Mouse (Mus musculus) Patski (cell line): Measurements from ENCODE around the gene Cenpu. TPM values are rescaled to one million over a fixed set of nuclear protein-coding genes. Genes with fewer than 3 reads are reported as not detected.

ENCODE experiments used
- ATAC-seq: fragments of 100-300 bp; one replicate; pipeline ENCODE4 v1.8.0; 2021
- CTCF ChIA-PET: fragments of 350-600 bp; sonication (Branson Sonifier 250); formaldehyde crosslinking; loops from one replicate; lab custom pipeline; 2022; ENCODE audit warnings: inconsistent platforms; lab: Charles Lee
- POLR2A ChIA-PET: fragments of 350-600 bp; sonication (Branson Sonifier 250); formaldehyde crosslinking; loops from one replicate; lab custom pipeline; 2022; ENCODE audit warnings: antibody characterized with exemption, inconsistent platforms; lab: Charles Lee
- DNase-seq: peaks from one replicate; pipeline ENCODE4 v3.0.0-alpha.2; 2011; ENCODE audit warnings: low read depth, low spot score
- H3K27me3 ChIP-seq: fragments of 371-371 bp; one replicate; pipeline ENCODE4 v1.5.1; 2021
- CTCF ChIP-seq: fragments of 100-300 bp; IDR thresholded peaks from one replicate; pipeline ENCODE4 v1.5.1; 2021
- in situ Hi-C: fragments of 300-500 bp; cut with MboI; formaldehyde crosslinking; loops from 3 replicates; pipeline ENCODE4 v1.11.1; 2018; ENCODE audit warnings: low pct_unique_long_range_greater_than_20kb, mixed read lengths
- polyA plus RNA-seq: library from polyadenylated mRNA; unstranded; gene quantifications from one replicate; pipeline ENCODE4 v1.2.3, GENCODE M21; 2021

The Cenpu gene
- polyA plus RNA-seq, 1 experiment from 2014 or later, result 7.9 TPM

DNA sequence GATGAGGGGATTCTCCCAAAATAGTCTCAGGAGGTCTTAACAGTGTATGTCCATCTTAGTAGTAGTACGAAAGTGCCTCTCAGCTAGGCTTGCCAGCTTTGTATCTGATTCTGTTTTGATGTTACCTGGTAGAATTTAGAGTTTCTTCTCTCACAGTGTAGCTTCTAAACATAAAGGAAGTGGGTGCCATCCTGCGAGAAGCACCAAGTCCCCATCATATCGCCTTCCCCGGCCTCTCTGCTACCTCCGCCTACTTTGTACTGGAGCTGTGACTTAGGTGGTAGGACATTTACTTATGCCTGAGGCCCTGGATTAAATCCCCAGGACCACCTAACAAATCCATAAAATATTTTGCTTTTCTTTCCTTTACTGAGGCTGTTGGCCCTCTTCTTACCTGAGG is 74.8 kb downstream of the Cenpu start:
- ChIA-PET CTCF (interaction anchor here (1.1 kb wide), 1 partner anchor 12 kb away, joined by 3 read pairs; no protein-coding TSS in a partner anchor), POLR2A (no interaction called here)
- TF ChIP-seq CTCF, result no peak
- in situ Hi-C loops, result no loop called here
- ATAC-seq, result no peak
- no peak for DNase-seq
- H3K27me3 ChIP-seq, result no peaks in the 10 kb centered on the region

DNA sequence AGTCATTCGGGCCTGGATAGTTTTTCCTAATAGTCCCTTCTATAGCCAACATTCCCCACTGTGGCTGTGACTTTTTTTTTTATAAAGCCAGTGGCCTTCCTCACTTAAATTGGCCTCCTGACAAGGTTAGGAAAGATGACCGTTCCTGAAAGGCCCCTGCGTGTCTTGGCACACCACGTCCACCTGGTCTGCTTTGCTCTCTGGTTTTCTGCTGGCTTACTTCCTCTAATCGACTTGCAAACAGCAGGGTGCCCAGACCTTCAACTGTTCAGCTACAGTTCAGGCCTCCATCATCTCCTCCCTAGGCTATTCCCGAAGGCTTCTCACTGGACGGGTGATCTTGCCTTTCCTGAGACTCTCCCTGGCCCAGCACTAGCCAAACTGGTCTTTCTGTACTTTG is 76.1 kb downstream of the Cenpu start:
- ATAC-seq (no peak), DNase-seq (no peak)
- H3K27me3 ChIP-seq, result no peaks in the 10 kb centered on the region
- ChIA-PET CTCF (no interaction called here), POLR2A (no interaction called here)
- TF ChIP-seq CTCF, result no peak
- in situ Hi-C loops, result no loop called here

DNA sequence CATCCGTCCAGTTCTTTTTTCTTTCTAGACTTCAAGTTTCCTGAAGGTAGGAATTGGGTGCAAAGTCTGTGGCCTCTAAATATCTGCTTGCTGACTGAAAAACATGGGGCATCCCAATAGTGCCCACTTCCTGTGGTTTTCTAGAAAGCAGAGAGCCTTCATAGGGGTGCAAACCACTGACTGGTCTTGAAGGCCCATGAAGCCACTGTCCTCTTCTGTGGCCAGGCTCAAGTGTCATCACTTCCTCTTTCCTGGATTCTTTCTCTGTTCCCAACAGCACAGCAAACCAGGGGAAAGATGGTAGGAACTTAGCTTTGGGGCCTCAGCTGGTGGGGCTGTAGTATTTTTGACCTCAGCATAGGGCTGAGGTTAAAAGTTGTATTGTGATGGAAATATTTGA is 76.8 kb downstream of the Cenpu start:
- H3K27me3 ChIP-seq, result no peaks in the 10 kb centered on the region
- ChIA-PET CTCF (no interaction called here), POLR2A (no interaction called here)
- no peak for DNase-seq
- in situ Hi-C loops, result no loop called here
- TF ChIP-seq CTCF, result no peak
- no peak for ATAC-seq

Other genes with a start within 250 kb of the Cenpu start
- 43.4 TPM for gene Acsl1, start 81.0 kb upstream of the Cenpu start, polyA plus RNA-seq
- 14.0 TPM for gene Primpol, start 65.2 kb downstream of the Cenpu start, polyA plus RNA-seq
- 57.3 TPM for gene Casp3, start 65.3 kb downstream of the Cenpu start, polyA plus RNA-seq
- 36.5 TPM for gene Irf2, start 187.7 kb downstream of the Cenpu start, polyA plus RNA-seq